Mouse (Mus musculus) MEL (cell line): ENCODE measurements around the gene Fam102b. TPM values are rescaled to one million over a fixed set of nuclear protein-coding genes. Genes with fewer than 3 reads are reported as not detected.

Source experiments
- DNase-seq: peaks from one replicate; pipeline ENCODE4 v3.0.0; 2011; ENCODE audit warnings: low read depth, low spot score
- H3K27ac ChIP-seq: 2 replicates; pipeline ENCODE4 v1.5.1; 2012; ENCODE audit warnings: low read depth, mild to moderate bottlenecking, control low read depth, low read length, moderate library complexity; ENCODE audit not compliant: control insufficient read depth
- H3K27me3 ChIP-seq, 2 experiments: fragments of 150-350 bp in 1 of 2; sonication (generic) in 1 of 2; 2 replicates each; pipeline ENCODE4 v1.6.1; 2012; ENCODE audit warnings: low read length in 2 of 2, mild to moderate bottlenecking in 2 of 2, improper control_type of control experiment in 1 of 2, moderate library complexity in 1 of 2; ENCODE audit not compliant: insufficient read depth in 2 of 2, control insufficient read depth in 1 of 2
- H3K36me3 ChIP-seq, 2 experiments: 2 replicates each; pipeline ENCODE4 v1.6.1; 2012 to 2014; ENCODE audit warnings: low read length in 2 of 2, improper control_type of control experiment in 1 of 2, inconsistent platforms in 1 of 2, mild to moderate bottlenecking in 1 of 2; ENCODE audit not compliant: insufficient read depth in 2 of 2, control insufficient read depth in 1 of 2
- H3K4me1 ChIP-seq, 2 experiments: fragments of 150-350 bp in 1 of 2; sonication (generic) in 1 of 2; 2 replicates each; pipeline ENCODE4 v1.6.1; 2012; ENCODE audit warnings: low read length in 2 of 2, improper control_type of control experiment in 1 of 2, mild to moderate bottlenecking in 1 of 2; ENCODE audit not compliant: insufficient read depth in 2 of 2, control insufficient read depth in 1 of 2
- H3K4me3 ChIP-seq, 2 experiments: fragments of 150-350 bp in 1 of 2; sonication (generic) in 1 of 2; 2 replicates each; pipeline ENCODE4 v1.5.1; 2012; ENCODE audit warnings: low read depth in 2 of 2, low read length in 2 of 2, mild to moderate bottlenecking in 2 of 2, moderate library complexity in 2 of 2, control low read depth in 1 of 2, improper control_type of control experiment in 1 of 2; ENCODE audit not compliant: control insufficient read depth in 1 of 2, insufficient read depth in 1 of 2
- H3K79me2 ChIP-seq: 2 replicates; pipeline ENCODE4 v1.6.1; 2012; ENCODE audit warnings: mild to moderate bottlenecking, low read length, moderate library complexity; ENCODE audit not compliant: control insufficient read depth, poor library complexity, insufficient read depth
- H3K9ac ChIP-seq: 2 replicates; pipeline ENCODE4 v1.6.1; 2012; ENCODE audit warnings: low read depth, mild to moderate bottlenecking, control low read depth, low read length, moderate library complexity; ENCODE audit not compliant: control insufficient read depth, poor library complexity, severe bottlenecking
- H3K9me3 ChIP-seq: fragments of 150-350 bp; sonication (generic); replicated peaks from 2 replicates; pipeline ENCODE4 v1.6.1; 2012; ENCODE audit warnings: mild to moderate bottlenecking, low read length, improper control_type of control experiment, moderate library complexity; ENCODE audit not compliant: insufficient read depth
- BHLHE40 ChIP-seq: IDR thresholded peaks from 2 replicates; pipeline ENCODE4 v1.6.1; 2012; ENCODE audit warnings: low read depth, mild to moderate bottlenecking, inconsistent platforms, low read length, improper control_type of control experiment, borderline replicate concordance
- CHD2 ChIP-seq: IDR thresholded peaks from 2 replicates; pipeline ENCODE4 v1.6.1; 2011; ENCODE audit warnings: low read length, improper control_type of control experiment
- CTCF ChIP-seq, 3 experiments: IDR thresholded peaks in 2 of 3; conservative IDR thresholded peaks in 1 of 3; 2 replicates each; pipeline ENCODE4 v1.5.1; 2011 to 2012; ENCODE audit warnings: low read length in 3 of 3, low read depth in 2 of 3, mild to moderate bottlenecking in 2 of 3, improper control_type of control experiment in 1 of 3, inconsistent platforms in 1 of 3, mixed read lengths in 1 of 3, moderate library complexity in 1 of 3; ENCODE audit not compliant: control insufficient read depth in 1 of 3, insufficient read depth in 1 of 3, poor library complexity in 1 of 3, severe bottlenecking in 1 of 3
- E2F4 ChIP-seq: IDR thresholded peaks from 2 replicates; pipeline ENCODE4 v1.6.1; 2011; ENCODE audit warnings: low read depth, low read length, improper control_type of control experiment, borderline replicate concordance
- EP300 ChIP-seq, 2 experiments: IDR thresholded peaks; 2 replicates each; pipeline ENCODE4 v1.6.1; 2011; ENCODE audit warnings: improper control_type of control experiment in 2 of 2, low read length in 2 of 2, low read depth in 1 of 2, mild to moderate bottlenecking in 1 of 2
- ETS1 ChIP-seq: IDR thresholded peaks from 2 replicates; pipeline ENCODE4 v1.6.1; 2012; ENCODE audit warnings: low read depth, mild to moderate bottlenecking, inconsistent platforms, low read length, improper control_type of control experiment, moderate library complexity
- GABPA ChIP-seq: IDR thresholded peaks from 2 replicates; pipeline ENCODE4 v1.6.1; 2012; ENCODE audit warnings: low read depth, mild to moderate bottlenecking, inconsistent platforms, low read length, improper control_type of control experiment, moderate library complexity
- GATA1 ChIP-seq: IDR thresholded peaks from 2 replicates; pipeline ENCODE4 v1.6.1; 2011; ENCODE audit warnings: low read depth, low read length, improper control_type of control experiment
- HCFC1 ChIP-seq: IDR thresholded peaks from 2 replicates; pipeline ENCODE4 v1.6.1; 2012; ENCODE audit warnings: low read depth, mild to moderate bottlenecking, inconsistent platforms, low read length, improper control_type of control experiment, moderate library complexity
- KAT2A ChIP-seq: conservative IDR thresholded peaks from 2 replicates; pipeline ENCODE4 v1.6.1; 2012; ENCODE audit warnings: low read depth, low read length, improper control_type of control experiment, inconsistent platforms
- MAX ChIP-seq: IDR thresholded peaks from 2 replicates; pipeline ENCODE4 v1.6.1; 2011; ENCODE audit warnings: low read length, improper control_type of control experiment
- MAZ ChIP-seq: IDR thresholded peaks from 2 replicates; pipeline ENCODE4 v1.6.1; 2012; ENCODE audit warnings: low read depth, mild to moderate bottlenecking, inconsistent platforms, low read length, improper control_type of control experiment
- MEF2A ChIP-seq: IDR thresholded peaks from 2 replicates; pipeline ENCODE4 v1.6.1; 2014; ENCODE audit warnings: low read depth, mild to moderate bottlenecking, inconsistent platforms, low read length, improper control_type of control experiment; ENCODE audit not compliant: poor library complexity, insufficient replicate concordance, severe bottlenecking; ENCODE audit errors: extremely low read depth
- MYB ChIP-seq: IDR thresholded peaks from 2 replicates; pipeline ENCODE4 v1.6.1; 2011; ENCODE audit warnings: mild to moderate bottlenecking, low read depth, low read length, improper control_type of control experiment
- MYC ChIP-seq: IDR thresholded peaks from 2 replicates; pipeline ENCODE4 v1.6.1; 2011; ENCODE audit warnings: low read depth, mild to moderate bottlenecking, low read length, improper control_type of control experiment, moderate library complexity
- NRF1 ChIP-seq: IDR thresholded peaks from 2 replicates; pipeline ENCODE4 v1.6.1; 2014; ENCODE audit warnings: low read depth, mild to moderate bottlenecking, inconsistent platforms, low read length, improper control_type of control experiment, moderate library complexity; ENCODE audit not compliant: poor library complexity, insufficient read depth, severe bottlenecking
- POLR2A ChIP-seq, 2 experiments: IDR thresholded peaks; 2 replicates each; pipeline ENCODE4 v1.6.1; 2011 to 2012; ENCODE audit warnings: low read length in 2 of 2, mild to moderate bottlenecking in 2 of 2, control low read depth in 1 of 2, improper control_type of control experiment in 1 of 2, low read depth in 1 of 2, moderate library complexity in 1 of 2; ENCODE audit not compliant: control insufficient read depth in 1 of 2, insufficient read depth in 1 of 2, poor library complexity in 1 of 2
- POLR2AphosphoS2 ChIP-seq: IDR thresholded peaks from 2 replicates; pipeline ENCODE4 v1.6.1; 2011; ENCODE audit warnings: low read length, improper control_type of control experiment
- POLR2AphosphoS5 ChIP-seq: IDR thresholded peaks from 2 replicates; pipeline ENCODE4 v1.6.1; 2012; ENCODE audit warnings: low read depth, borderline replicate concordance, mild to moderate bottlenecking, inconsistent platforms, low read length, moderate library complexity, mixed read lengths
- RAD21 ChIP-seq: IDR thresholded peaks from 2 replicates; pipeline ENCODE4 v1.6.1; 2011; ENCODE audit warnings: mild to moderate bottlenecking, low read depth, low read length, improper control_type of control experiment
- RCOR1 ChIP-seq: IDR thresholded peaks from 2 replicates; pipeline ENCODE4 v1.6.1; 2012; ENCODE audit warnings: low read depth, mild to moderate bottlenecking, inconsistent platforms, low read length, improper control_type of control experiment
- SIN3A ChIP-seq: IDR thresholded peaks from 2 replicates; pipeline ENCODE4 v1.6.1; 2012; ENCODE audit warnings: low read length, improper control_type of control experiment, inconsistent platforms
- SMC3 ChIP-seq: IDR thresholded peaks from 2 replicates; pipeline ENCODE4 v1.6.1; 2011; ENCODE audit warnings: low read depth, low read length, improper control_type of control experiment
- TAL1 ChIP-seq: IDR thresholded peaks from 2 replicates; pipeline ENCODE4 v1.6.1; 2012; ENCODE audit warnings: mild to moderate bottlenecking, inconsistent platforms, low read length, moderate library complexity, mixed read lengths
- TBP ChIP-seq: IDR thresholded peaks from 2 replicates; pipeline ENCODE4 v1.8.0; 2011; ENCODE audit warnings: low read depth, low read length, improper control_type of control experiment
- TCF12 ChIP-seq: IDR thresholded peaks from 2 replicates; pipeline ENCODE4 v1.6.1; 2014; ENCODE audit warnings: low read depth, mild to moderate bottlenecking, inconsistent platforms, low read length, improper control_type of control experiment, moderate library complexity
- UBTF ChIP-seq: IDR thresholded peaks from 2 replicates; pipeline ENCODE4 v1.6.1; 2012; ENCODE audit warnings: low read depth, mild to moderate bottlenecking, inconsistent platforms, low read length, improper control_type of control experiment, moderate library complexity, borderline replicate concordance; ENCODE audit not compliant: insufficient read depth
- USF1 ChIP-seq: IDR thresholded peaks from 2 replicates; pipeline ENCODE4 v1.6.1; 2014; ENCODE audit warnings: low read depth, mild to moderate bottlenecking, inconsistent platforms, low read length, improper control_type of control experiment, moderate library complexity
- ZC3H11A ChIP-seq: IDR thresholded peaks from 2 replicates; pipeline ENCODE4 v1.6.1; 2012; ENCODE audit warnings: low read depth, mild to moderate bottlenecking, inconsistent platforms, low read length, improper control_type of control experiment
- ZKSCAN1 ChIP-seq: IDR thresholded peaks from 2 replicates; pipeline ENCODE4 v1.6.1; 2012; ENCODE audit warnings: low read depth, mild to moderate bottlenecking, inconsistent platforms, low read length, improper control_type of control experiment, moderate library complexity
- polyA plus RNA-seq, 2 experiments: library from polyadenylated mRNA; stranded (reverse) in 1 of 2; unstranded in 1 of 2; fragments of >175 nt in 1 of 2; fragments of >200 nt in 1 of 2; gene quantifications; 2 replicates each; pipeline versions ENCODE4 v1.2.1 to v1.2.4; 2012; ENCODE audit warnings: low replicate concordance in 2 of 2, low read depth in 1 of 2; ENCODE audit not compliant: insufficient read length in 2 of 2, insufficient read depth in 1 of 2, missing spikeins in 1 of 2
- total RNA-seq: library from RNA; depleted of rRNA; stranded (reverse); fragments of 300-350 nt; gene quantifications from 2 replicates; pipeline ENCODE4 v1.2.3, GENCODE M21; 2012

The Fam102b gene
- total and polyA plus RNA-seq, 3 experiments, result 10.4 to 26.9 (median 14.1) TPM

DNA sequence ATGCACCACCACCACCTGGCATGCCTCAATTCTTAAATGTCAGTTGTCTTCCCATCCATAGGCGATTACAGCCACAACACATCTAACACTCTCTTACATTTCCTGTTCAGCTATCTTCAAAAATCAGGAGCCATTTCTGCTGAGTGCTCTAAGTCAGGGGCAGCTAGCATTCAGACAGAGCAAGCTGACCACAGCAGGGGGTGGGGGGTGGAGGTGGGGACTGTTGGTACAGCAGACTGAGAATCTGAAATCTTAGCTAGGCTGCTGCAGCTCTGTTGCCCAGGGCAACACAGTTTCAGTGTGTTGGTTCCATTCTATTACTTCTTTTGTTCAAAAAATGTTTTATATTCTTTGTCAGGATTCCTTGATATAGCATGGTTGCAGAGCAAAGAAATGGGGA lies 40.9 kb downstream of the Fam102b start:
- H3K27me3 ChIP-seq, result no peaks in the 10 kb centered on the region
- no peak overlapping the region for H3K9ac ChIP-seq
- peak; percentile 17 for DNase-seq
- H3K79me2 ChIP-seq, result no peaks in the 10 kb centered on the region
- H3K4me1 ChIP-seq, result peaks cover 8 to 10% of the 10 kb centered on the region in 2 experiments
- H3K4me3 ChIP-seq, result no peak overlapping the region
- peaks cover 0 to 18% of the 10 kb centered on the region in 2 experiments; a peak in 2 of 4 replicates for H3K36me3 ChIP-seq
- H3K27ac ChIP-seq, result no peak overlapping the region
- TF ChIP-seq MYB, result no peak
- no peak for TF ChIP-seq MEF2A
- no peak for TF ChIP-seq POLR2A (IDR thresholded peaks at IDR 0.05; ENCODE audit: control insufficient read depth in 1 of 2, insufficient read depth in 1 of 2, low read depth in 1 of 2, low read length in 2 of 2, poor library complexity in 1 of 2)
- TF ChIP-seq ZC3H11A, result no peak
- no peak for TF ChIP-seq BHLHE40
- TF ChIP-seq ZKSCAN1, result no peak
- no peak for TF ChIP-seq NRF1
- no peak for TF ChIP-seq GABPA
- TF ChIP-seq POLR2AphosphoS5, result no peak
- no peak for TF ChIP-seq KAT2A
- TF ChIP-seq UBTF, result no peak
- no peak for TF ChIP-seq CTCF (IDR thresholded peaks at IDR 0.05 in 2 of 3, conservative IDR thresholded peaks at IDR 0.05 in 1 of 3; ENCODE audit: control insufficient read depth in 1 of 3, insufficient read depth in 1 of 3, low read depth in 2 of 3, low read length in 3 of 3, poor library complexity in 1 of 3, severe bottlenecking in 1 of 3)
- TF ChIP-seq, all 39 proteins: peak for 0
- no peaks in the 10 kb centered on the region for H3K9me3 ChIP-seq

DNA sequence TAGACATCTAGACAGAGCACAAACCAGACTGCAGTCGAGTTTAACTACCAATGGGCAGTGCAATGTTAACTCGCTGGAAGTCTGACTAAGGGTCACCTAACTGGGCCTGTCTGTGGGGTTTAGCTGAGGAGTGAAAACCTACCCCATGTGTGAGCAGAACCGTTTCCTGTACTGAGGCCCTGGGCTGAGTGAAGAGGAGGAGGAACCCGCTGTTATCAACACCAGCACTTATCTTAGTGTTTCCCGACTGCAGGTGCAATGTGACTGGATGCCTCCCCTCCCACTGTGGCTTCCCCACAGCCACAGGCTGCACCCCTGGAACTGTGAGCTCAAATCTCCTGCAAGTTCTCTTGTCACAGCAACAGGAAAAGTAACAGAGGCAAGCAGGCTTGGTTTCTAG lies 43.4 kb downstream of the Fam102b start:
- Histone ChIP-seq H3K4me3 (no peak overlapping the region), H3K9me3 (no peaks in the 10 kb centered on the region), H3K79me2 (no peaks in the 10 kb centered on the region), H3K27ac (peak overlapping the region; percentile 68), H3K9ac (no peak overlapping the region), H3K4me1 (peaks cover 9 to 10% of the 10 kb centered on the region in 2 experiments), H3K36me3 (peaks cover 0 to 18% of the 10 kb centered on the region in 2 experiments; a peak in 2 of 4 replicates), H3K27me3 (no peaks in the 10 kb centered on the region)
- DNase-seq, result peak; percentile 79
- 0 out of 2 replicates have a peak, but pooled peaks have one; percentile 28 for TF ChIP-seq TBP
- TF ChIP-seq CHD2, result no peak
- peak in 1 of 2 experiments; percentile 38; a peak in 1 of 4 replicates for TF ChIP-seq POLR2A (IDR thresholded peaks at IDR 0.05; ENCODE audit: control insufficient read depth in 1 of 2, insufficient read depth in 1 of 2, low read depth in 1 of 2, low read length in 2 of 2, poor library complexity in 1 of 2)
- TF ChIP-seq MYC, result peak; percentile 69; the same call in 1 of the 2 replicates
- 0 out of 2 replicates have a peak, but pooled peaks have one; percentile 48 for TF ChIP-seq BHLHE40
- TF ChIP-seq HCFC1, result peak; percentile 52; the same call in 1 of the 2 replicates
- TF ChIP-seq GATA1, result peak; percentile 92
- no peak for TF ChIP-seq POLR2AphosphoS5
- TF ChIP-seq SMC3, result no peak
- peak; percentile 65 for TF ChIP-seq MAX
- peak; percentile 82 for TF ChIP-seq SIN3A
- no peak for TF ChIP-seq CTCF (IDR thresholded peaks at IDR 0.05 in 2 of 3, conservative IDR thresholded peaks at IDR 0.05 in 1 of 3; ENCODE audit: control insufficient read depth in 1 of 3, insufficient read depth in 1 of 3, low read depth in 2 of 3, low read length in 3 of 3, poor library complexity in 1 of 3, severe bottlenecking in 1 of 3)
- no peak for TF ChIP-seq RAD21
- TF ChIP-seq ETS1, result peak; percentile 80
- TF ChIP-seq EP300 (IDR thresholded peaks at IDR 0.05; ENCODE audit: low read depth in 1 of 2, low read length in 2 of 2), result peak; percentile 82 to 86
- TF ChIP-seq USF1, result peak; percentile 34
- peak; percentile 48 for TF ChIP-seq TAL1
- peak; percentile 76; the same call in 1 of the 2 replicates for TF ChIP-seq MAZ
- TF ChIP-seq UBTF, result no peak
- no peak for TF ChIP-seq POLR2AphosphoS2
- peak; percentile 90 for TF ChIP-seq TCF12
- TF ChIP-seq E2F4, result no peak
- peak; percentile 76 for TF ChIP-seq RCOR1
